Mouse (Mus musculus) forebrain, embryonic 11.5 days (tissue): ENCODE measurements around the gene Dnah14. TPM values are rescaled to one million over a fixed set of nuclear protein-coding genes. Genes with fewer than 3 reads are reported as not detected.

Experiments used
- ATAC-seq: fragments of 200-750 bp; cut with Nextera tagmentation; replicated peaks from 2 replicates; pipeline ENCODE4 v1.8.0; 2017; ENCODE audit warnings: moderate TSS enrichment; ENCODE audit not compliant: low FRiP score
- DNase-seq: peaks from one replicate; pipeline ENCODE4 v3.0.0-alpha.2; 2017; ENCODE audit warnings: low spot score
- H3K27ac ChIP-seq: fragments of 300-500 bp; sonication (generic); 2 replicates; pipeline ENCODE4 v1.5.1; 2014; ENCODE audit warnings: low read depth, low read length
- H3K27me3 ChIP-seq: fragments of 300-500 bp; sonication (generic); 2 replicates; pipeline ENCODE4 v1.6.1; 2014; ENCODE audit warnings: mild to moderate bottlenecking, low read length, mixed read lengths; ENCODE audit not compliant: control insufficient read depth, insufficient read depth
- H3K36me3 ChIP-seq: fragments of 300-500 bp; sonication (generic); 2 replicates; pipeline ENCODE4 v1.6.1; 2014; ENCODE audit warnings: mild to moderate bottlenecking, low read length, moderate library complexity, mixed read lengths; ENCODE audit not compliant: control insufficient read depth, insufficient read depth
- H3K4me1 ChIP-seq: fragments of 300-500 bp; sonication (generic); replicated peaks from 2 replicates; pipeline ENCODE4 v1.6.1; 2014; ENCODE audit warnings: low read length, mixed read lengths; ENCODE audit not compliant: control insufficient read depth, insufficient read depth
- H3K4me2 ChIP-seq: fragments of 300-500 bp; sonication (generic); 2 replicates; pipeline ENCODE4 v1.6.1; 2014; ENCODE audit warnings: low read depth, mild to moderate bottlenecking, low read length, moderate library complexity, mixed read lengths; ENCODE audit not compliant: severe bottlenecking
- H3K4me3 ChIP-seq: fragments of 300-500 bp; sonication (generic); 2 replicates; pipeline ENCODE4 v1.5.1; 2014; ENCODE audit warnings: low read depth, low read length
- H3K9ac ChIP-seq: fragments of 300-500 bp; sonication (generic); 2 replicates; pipeline ENCODE4 v1.6.1; 2014; ENCODE audit warnings: low read length
- H3K9me3 ChIP-seq: fragments of 300-500 bp; sonication (generic); 2 replicates; pipeline ENCODE4 v1.6.1; 2016; ENCODE audit warnings: low read length, mixed read lengths; ENCODE audit not compliant: control insufficient read depth
- WGBS: fragments of 180-500 bp; shearing (Covaris S2); extraction: QIAGEN DNeasy Blood & Tissue Kit; methylation state at CpG from one replicate; pipeline ENCODE4 v1.1.7; 2014; 5-methylcytosine and 5-hydroxymethylcytosine counted together
- polyA plus RNA-seq: library from polyadenylated mRNA; unstranded; fragments of >200 nt; fragmentation: Nextera tagmentation; extraction: Ambion mirVana; gene quantifications from 2 replicates; pipeline ENCODE4 v1.2.1, GENCODE M21; 2014

Gene Dnah14
- polyA plus RNA-seq, 1 experiment from 2014 or later, result 2.9 TPM

DNA sequence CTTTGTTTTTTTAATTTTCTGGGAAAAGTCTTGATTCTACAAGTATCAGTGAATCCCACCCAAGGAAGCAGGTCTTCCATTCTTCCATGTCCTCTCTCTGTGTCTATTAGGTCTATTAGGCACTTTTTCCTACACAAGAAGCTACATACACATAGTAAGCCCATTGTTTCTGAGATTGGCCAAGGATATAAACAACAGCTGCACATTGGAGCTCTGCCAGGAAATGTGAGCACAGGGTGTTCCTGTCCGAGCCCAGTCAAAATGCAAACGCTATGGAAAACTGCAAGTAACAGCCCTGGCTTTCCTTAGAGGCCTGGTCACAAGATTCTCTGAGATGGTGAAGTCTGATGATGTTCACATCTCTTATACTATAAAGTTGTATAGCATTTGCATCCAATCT is 217.2 kb downstream of the Dnah14 start:
- Histone ChIP-seq H3K27ac (no peak overlapping the region), H3K9me3 (no peaks in the 10 kb centered on the region), H3K4me2 (no peak overlapping the region), H3K4me1 (no peaks in the 10 kb centered on the region), H3K36me3 (no peaks in the 10 kb centered on the region), H3K27me3 (no peaks in the 10 kb centered on the region), H3K9ac (no peak overlapping the region), H3K4me3 (no peak overlapping the region)
- DNase-seq, result no peak
- WGBS, result 79% methylated on average over 2 of the region's 2 CpGs
- ATAC-seq, result no peak

- 94% methylated on average over 3 of the region's 3 CpGs for WGBS
- Histone ChIP-seq H3K9ac (no peak overlapping the region), H3K27me3 (no peaks in the 10 kb centered on the region), H3K4me2 (no peak overlapping the region), H3K4me3 (no peak overlapping the region), H3K36me3 (no peaks in the 10 kb centered on the region), H3K27ac (no peak overlapping the region), H3K9me3 (no peaks in the 10 kb centered on the region), H3K4me1 (no peaks in the 10 kb centered on the region)
- ATAC-seq, result no peak
- no peak for DNase-seq
Measured at GRCm38 (mm10) chr1:181799911-181800310, 223.6 kb downstream of the Dnah14 start.

DNA sequence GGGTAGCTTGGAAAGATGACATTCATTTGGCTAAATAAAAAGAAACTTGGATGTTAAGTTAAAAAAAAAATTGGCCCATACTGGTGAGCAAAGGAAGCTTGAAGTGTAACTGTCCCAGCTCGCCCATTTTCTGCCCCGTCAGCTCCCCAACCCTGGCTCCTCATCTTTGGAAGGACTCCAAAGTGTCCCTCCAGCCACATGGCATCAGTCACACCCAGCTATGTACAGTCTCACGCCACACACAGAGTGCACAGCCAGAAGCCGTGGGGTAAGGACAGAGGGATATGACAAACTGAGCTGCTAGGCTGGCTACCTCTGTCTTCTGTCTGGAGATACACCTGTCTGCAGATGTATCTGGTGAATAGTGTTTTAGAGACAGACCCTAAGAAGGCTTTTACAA is 224.3 kb downstream of the Dnah14 start:
- no peak for ATAC-seq
- 90% methylated on average over 4 of the region's 4 CpGs for WGBS
- no peak for DNase-seq
- Histone ChIP-seq H3K4me3 (no peak overlapping the region), H3K4me2 (no peak overlapping the region), H3K36me3 (no peaks in the 10 kb centered on the region), H3K4me1 (no peaks in the 10 kb centered on the region), H3K27ac (no peak overlapping the region), H3K9me3 (no peaks in the 10 kb centered on the region), H3K9ac (no peak overlapping the region), H3K27me3 (no peaks in the 10 kb centered on the region)

DNA sequence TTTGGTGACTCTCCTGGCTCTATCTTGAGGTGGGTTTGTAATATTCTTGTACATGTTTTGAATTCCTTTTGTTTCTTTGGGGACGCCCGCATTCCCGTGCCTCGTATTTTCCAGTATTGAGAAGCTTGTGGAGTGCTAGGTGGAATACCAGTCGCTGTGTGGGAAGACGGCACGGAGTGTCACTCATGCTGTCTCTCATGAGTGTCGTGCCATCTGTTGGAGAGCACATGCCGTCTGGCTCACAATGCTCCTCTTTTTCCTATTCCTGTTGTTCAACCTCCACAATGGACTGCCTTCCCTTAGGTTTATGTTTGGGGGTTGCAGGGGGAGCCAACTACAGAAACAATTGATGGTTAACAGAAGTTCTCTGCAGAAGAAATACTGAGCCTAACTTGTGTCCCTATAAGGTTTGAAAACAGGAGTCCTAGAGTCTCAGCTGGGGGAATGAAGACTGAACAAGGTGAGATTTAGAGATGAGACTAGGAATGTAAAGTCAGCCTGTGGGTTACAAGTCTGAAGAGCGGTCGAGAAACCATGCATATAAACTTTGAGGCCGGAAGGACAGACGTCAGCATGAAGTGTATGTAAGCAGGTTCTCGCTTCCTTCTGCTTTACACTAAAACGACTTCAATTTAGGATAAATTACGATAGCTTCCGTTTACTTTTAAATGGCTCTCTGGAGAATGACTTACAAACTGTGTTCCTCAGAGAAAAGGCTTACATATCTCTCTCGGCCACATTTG is 235.3 kb downstream of the Dnah14 start:
- Histone ChIP-seq H3K27me3 (no peaks in the 10 kb centered on the region), H3K4me2 (no peak overlapping the region), H3K4me3 (no peak overlapping the region), H3K36me3 (peaks cover 12% of the 10 kb centered on the region; the same call in 1 of the 2 replicates), H3K27ac (no peak overlapping the region), H3K9ac (no peak overlapping the region), H3K4me1 (no peaks in the 10 kb centered on the region), H3K9me3 (no peaks in the 10 kb centered on the region)
- DNase-seq (no peak), ATAC-seq (no peak)
- WGBS, result 94% methylated on average over 18 of the region's 18 CpGs

- Histone ChIP-seq H3K4me1 (no peaks in the 10 kb centered on the region), H3K27ac (no peak overlapping the region), H3K4me3 (no peak overlapping the region), H3K9me3 (no peaks in the 10 kb centered on the region), H3K27me3 (no peaks in the 10 kb centered on the region), H3K36me3 (peaks cover 23% of the 10 kb centered on the region), H3K4me2 (no peak overlapping the region), H3K9ac (no peak overlapping the region)
- DNase-seq (no peak), ATAC-seq (no peak)
- 97% methylated on average over 7 of the region's 7 CpGs for WGBS
Measured at GRCm38 (mm10) chr1:181826716-181827115, 250.4 kb downstream of the Dnah14 start.

- H3K27me3 ChIP-seq, result no peaks in the 10 kb centered on the region
- no peak overlapping the region for H3K4me2 ChIP-seq
- H3K27ac ChIP-seq, result no peak overlapping the region
- DNase-seq (no peak), ATAC-seq (no peak)
- no peak overlapping the region for H3K4me3 ChIP-seq
- no peaks in the 10 kb centered on the region for H3K4me1 ChIP-seq
- WGBS, result 93% methylated on average over 5 of the region's 5 CpGs
- H3K36me3 ChIP-seq, result peaks cover 23% of the 10 kb centered on the region
- H3K9me3 ChIP-seq, result no peaks in the 10 kb centered on the region
- no peak overlapping the region for H3K9ac ChIP-seq
Measured at GRCm38 (mm10) chr1:181828365-181828764, 252.0 kb downstream of the Dnah14 start.

DNA sequence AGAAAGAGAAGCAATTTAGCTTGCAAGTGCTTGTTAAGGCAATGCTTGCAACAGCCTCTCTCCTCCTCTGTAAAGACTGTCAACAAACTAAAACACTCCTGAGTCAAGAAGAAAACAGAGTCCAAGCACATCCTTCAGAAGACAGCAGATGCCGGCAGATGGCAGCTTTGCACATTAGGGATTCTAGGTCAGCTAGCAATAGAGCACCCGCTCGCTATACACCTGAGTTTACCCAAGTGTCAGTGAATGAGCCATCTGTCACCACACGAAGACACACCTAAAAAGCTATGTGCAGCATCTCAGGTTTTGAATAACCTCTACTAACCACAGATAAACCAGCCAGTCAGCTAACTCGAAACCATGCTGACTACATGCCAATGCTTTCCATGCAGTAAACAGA is 256.4 kb downstream of the Dnah14 start:
- H3K36me3 ChIP-seq, result peaks cover 25% of the 10 kb centered on the region
- WGBS, result 93% methylated on average over 5 of the region's 5 CpGs

DNA sequence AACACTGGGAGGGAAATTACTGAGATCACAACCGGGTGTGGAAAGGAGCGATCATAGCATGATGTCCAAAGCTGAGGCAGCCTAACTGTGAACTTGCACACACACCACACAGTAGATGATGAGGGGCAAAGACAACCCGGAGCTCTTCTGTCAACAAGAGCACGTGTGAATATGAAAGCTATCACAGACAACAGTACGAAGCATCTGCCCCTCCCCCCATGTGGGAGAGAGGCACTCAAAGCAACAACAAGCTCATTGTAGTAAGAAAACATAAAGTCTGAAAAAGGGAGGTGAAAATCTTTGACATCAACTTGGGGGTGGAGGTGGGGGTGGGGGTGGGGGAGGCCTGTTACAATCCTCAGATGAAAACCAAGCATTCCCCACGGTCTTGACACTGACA is 256.8 kb downstream of the Dnah14 start:
- ATAC-seq (no peak), DNase-seq (no peak)
- Histone ChIP-seq H3K27ac (no peak overlapping the region), H3K27me3 (no peaks in the 10 kb centered on the region), H3K4me3 (no peak overlapping the region), H3K4me1 (no peaks in the 10 kb centered on the region), H3K9ac (no peak overlapping the region), H3K9me3 (no peaks in the 10 kb centered on the region), H3K36me3 (peaks cover 25% of the 10 kb centered on the region), H3K4me2 (no peak overlapping the region)
- WGBS, result 89% methylated on average over 6 of the region's 6 CpGs

More for the DNA sequence above, 256.4 kb downstream of the Dnah14 start:
- DNase-seq (peak; percentile 17), ATAC-seq (no peak)
- no peak overlapping the region for H3K9ac ChIP-seq
- H3K4me2 ChIP-seq, result no peak overlapping the region
- no peaks in the 10 kb centered on the region for H3K27me3 ChIP-seq
- no peaks in the 10 kb centered on the region for H3K4me1 ChIP-seq
- no peak overlapping the region for H3K4me3 ChIP-seq
- no peaks in the 10 kb centered on the region for H3K9me3 ChIP-seq
- no peak overlapping the region for H3K27ac ChIP-seq

GRCm38 (mm10) chr1:181838111-181838510 is 261.8 kb downstream of the Dnah14 start:
- peaks cover 7% of the 10 kb centered on the region; the same call in 1 of the 2 replicates for H3K4me1 ChIP-seq
- ATAC-seq, result no peak
- DNase-seq, result peak; percentile 26
- H3K9me3 ChIP-seq, result no peaks in the 10 kb centered on the region
- H3K4me2 ChIP-seq, result no peak overlapping the region
- no peaks in the 10 kb centered on the region for H3K27me3 ChIP-seq
- no peak overlapping the region for H3K9ac ChIP-seq
- no peak overlapping the region for H3K27ac ChIP-seq
- whole genome bisulfite sequencing, result 85% methylated on average over 5 of the region's 5 CpGs
- peaks cover 11% of the 10 kb centered on the region; the same call in 1 of the 2 replicates for H3K36me3 ChIP-seq
- no peak overlapping the region for H3K4me3 ChIP-seq
